Mouse (Mus musculus) liver, embryonic 14.5 days (tissue): Measurements from ENCODE around the gene Ppp2r5d. TPM values are rescaled to one million over a fixed set of nuclear protein-coding genes. Genes with fewer than 3 reads are reported as not detected.

ENCODE experiments used
- ATAC-seq: fragments of 200-750 bp; cut with Nextera tagmentation; 2 replicates; pipeline ENCODE4 v1.8.0; 2017; ENCODE audit warnings: moderate number of reproducible peaks, mild to moderate bottlenecking, moderate library complexity; ENCODE audit not compliant: insufficient read depth
- DNase-seq, 3 experiments: peaks; one replicate each; pipeline ENCODE4 v3.0.0-alpha.2; 2012 to 2013; ENCODE audit warnings: low read depth in 3 of 3, low spot score in 3 of 3
- H3K27ac ChIP-seq: fragments of 300-500 bp; sonication (generic); 2 replicates; pipeline ENCODE4 v1.5.1; 2014; ENCODE audit warnings: moderate library complexity, mild to moderate bottlenecking, control low read depth, inconsistent platforms
- H3K27me3 ChIP-seq: fragments of 300-500 bp; sonication (generic); 2 replicates; pipeline ENCODE4 v1.6.1; 2014; ENCODE audit warnings: mild to moderate bottlenecking, low read length, moderate library complexity; ENCODE audit not compliant: control insufficient read depth, insufficient read depth
- H3K36me3 ChIP-seq: fragments of 300-500 bp; sonication (generic); replicated peaks from 2 replicates; pipeline ENCODE4 v1.6.1; 2014; ENCODE audit warnings: low read depth; ENCODE audit not compliant: control insufficient read depth, insufficient read depth
- H3K4me1 ChIP-seq, 2 experiments: fragments of 200-500 bp in 1 of 2; fragments of 300-500 bp in 1 of 2; sonication (generic) in 1 of 2; replicated peaks; 2 replicates each; pipeline ENCODE4 v1.6.1; 2012 to 2014; ENCODE audit warnings: antibody characterized with exemption in 1 of 2, inconsistent platforms in 1 of 2, low read length in 1 of 2; ENCODE audit not compliant: control insufficient read depth in 2 of 2, insufficient read depth in 2 of 2
- H3K4me2 ChIP-seq: fragments of 300-500 bp; sonication (generic); 2 replicates; pipeline ENCODE4 v1.6.1; 2014; ENCODE audit warnings: low read depth, mild to moderate bottlenecking, control low read depth, moderate library complexity
- H3K4me3 ChIP-seq, 2 experiments: fragments of 200-500 bp in 1 of 2; fragments of 300-500 bp in 1 of 2; sonication (generic) in 1 of 2; 2 replicates each; pipeline ENCODE4 v1.5.1; 2012 to 2014; ENCODE audit warnings: low read depth in 2 of 2, low read length in 2 of 2, mild to moderate bottlenecking in 2 of 2, control low read depth in 1 of 2, inconsistent platforms in 1 of 2, moderate library complexity in 1 of 2; ENCODE audit not compliant: insufficient read depth in 1 of 2
- H3K9ac ChIP-seq: fragments of 300-500 bp; sonication (generic); replicated peaks from 2 replicates; pipeline ENCODE4 v1.6.1; 2014; ENCODE audit warnings: mild to moderate bottlenecking, control low read depth, moderate library complexity
- H3K9me3 ChIP-seq: fragments of 300-500 bp; sonication (generic); 2 replicates; pipeline ENCODE4 v1.6.1; 2016; ENCODE audit warnings: low read length, mixed read lengths; ENCODE audit not compliant: control insufficient read depth
- CTCF ChIP-seq: IDR thresholded peaks from 2 replicates; pipeline ENCODE4 v1.5.1; 2016; ENCODE audit warnings: antibody characterized with exemption, low read depth, control low read depth
- EP300 ChIP-seq: IDR thresholded peaks from 2 replicates; pipeline ENCODE4 v1.6.1; 2016; ENCODE audit warnings: antibody characterized with exemption, low read depth
- WGBS: fragments of 180-500 bp; shearing (Covaris S2); extraction: QIAGEN DNeasy Blood & Tissue Kit; methylation state at CpG from one replicate; pipeline ENCODE4 v1.1.7; 2014; ENCODE audit not compliant: insufficient replicate concordance; 5-methylcytosine and 5-hydroxymethylcytosine counted together
- polyA plus RNA-seq, 2 experiments: library from polyadenylated mRNA; depleted of rRNA in 1 of 2; stranded (reverse) in 1 of 2; unstranded in 1 of 2; fragments of >200 nt; fragmentation: Nextera tagmentation in 1 of 2; extraction: Ambion mirVana in 1 of 2; gene quantifications; 2 replicates each; pipeline versions ENCODE4 v1.2.1 to v1.2.3; 2012 to 2014

The Ppp2r5d gene
- polyA plus RNA-seq (2012; rRNA removed) = 21.3 and 24.1 TPM in 2 replicates
- polyA plus RNA-seq (2014; fragmentation: Nextera tagmentation; extraction: Ambion mirVana) = 23.6 and 24.4 TPM in 2 replicates

GRCm38 (mm10) chr17:46704887-46705835 is at the start of gene Ppp2r5d:
Ppp2r5d (minus strand) TSS chr17:46705111.
- peak; percentile 95 for ATAC-seq
- Histone ChIP-seq H3K4me2 (peak within 1 kb of the TSS; percentile 73), H3K27ac (peak within 1 kb of the TSS; percentile 58), H3K36me3 (no peaks in the 10 kb centered on the region), H3K9me3 (no peaks in the 10 kb centered on the region), H3K4me1 (peaks cover 4 to 23% of the 10 kb centered on the region in 2 experiments), H3K27me3 (no peaks in the 10 kb centered on the region), H3K4me3 (peak within 1 kb of the TSS; percentile 82 to 94), H3K9ac (peak within 1 kb of the TSS; percentile 83)
- WGBS = 2% methylated on average over 48 of the region's 48 CpGs
- TF ChIP-seq CTCF = no peak
- no peak for TF ChIP-seq EP300
- peak; percentile 98 to 99 (median 98) for DNase-seq

- peak; percentile 100 for ATAC-seq
- Histone ChIP-seq H3K36me3 (peaks cover under 1% of the 10 kb centered on the region; the same call in 1 of the 2 replicates), H3K9me3 (no peaks in the 10 kb centered on the region), H3K9ac (peak within 1 kb of the TSS; percentile 76), H3K4me2 (peak within 1 kb of the TSS; percentile 79), H3K4me3 (peak within 1 kb of the TSS; percentile 73 to 86), H3K4me1 (peaks cover 9 to 12% of the 10 kb centered on the region in 2 experiments), H3K27ac (peak within 1 kb of the TSS; percentile 60), H3K27me3 (no peaks in the 10 kb centered on the region)
- WGBS = under 1% methylated on average over 58 of the region's 58 CpGs
- TF ChIP-seq CTCF = no peak
- TF ChIP-seq EP300 = 0 out of 2 replicates have a peak, but pooled peaks have one; percentile 28
- DNase-seq = peak; percentile 95 to 96 (median 96)
Observed at GRCm38 (mm10) chr17:46751794-46752556, 47.1 kb upstream of the Ppp2r5d start, which contains the start of gene Cnpy3. Cnpy3 (minus strand) TSS chr17:46752214.

GRCm38 (mm10) chr17:46751056-46751793 is 46.3 kb upstream of the Ppp2r5d start:
- WGBS = 12% methylated on average over 16 of the region's 16 CpGs
- Histone ChIP-seq H3K9ac (peak overlapping the region; percentile 76), H3K36me3 (peaks cover 2% of the 10 kb centered on the region), H3K27me3 (no peaks in the 10 kb centered on the region), H3K9me3 (no peaks in the 10 kb centered on the region), H3K4me2 (peak overlapping the region; percentile 79), H3K4me1 (peaks cover 9 to 12% of the 10 kb centered on the region in 2 experiments), H3K27ac (peak overlapping the region; percentile 60), H3K4me3 (peak overlapping the region; percentile 73 to 86)
- TF ChIP-seq EP300 (no peak), CTCF (no peak)
- ATAC-seq = peak; percentile 12; the same call in 1 of the 2 replicates
- DNase-seq = peak; percentile 36 to 59 (median 42)

- Histone ChIP-seq H3K27ac (no peak overlapping the region), H3K4me1 (peaks cover 9 to 12% of the 10 kb centered on the region in 2 experiments), H3K4me2 (peak overlapping the region; percentile 79), H3K36me3 (peaks cover 4% of the 10 kb centered on the region), H3K9me3 (no peaks in the 10 kb centered on the region), H3K9ac (0 out of 2 replicates have a peak overlapping the region, but pooled peaks have one; percentile 16), H3K27me3 (no peaks in the 10 kb centered on the region), H3K4me3 (peak overlapping the region; percentile 73 to 86; a peak in 2 of 4 replicates)
- DNase-seq = no peak
- 62% methylated on average over 4 of the region's 4 CpGs for WGBS
- ATAC-seq = no peak
- TF ChIP-seq CTCF (no peak), EP300 (no peak)
Observed at GRCm38 (mm10) chr17:46750580-46750979, 45.7 kb upstream of the Ppp2r5d start.
